Mouse (Mus musculus): ENCODE results near the gene Pcdh17.

DNA sequence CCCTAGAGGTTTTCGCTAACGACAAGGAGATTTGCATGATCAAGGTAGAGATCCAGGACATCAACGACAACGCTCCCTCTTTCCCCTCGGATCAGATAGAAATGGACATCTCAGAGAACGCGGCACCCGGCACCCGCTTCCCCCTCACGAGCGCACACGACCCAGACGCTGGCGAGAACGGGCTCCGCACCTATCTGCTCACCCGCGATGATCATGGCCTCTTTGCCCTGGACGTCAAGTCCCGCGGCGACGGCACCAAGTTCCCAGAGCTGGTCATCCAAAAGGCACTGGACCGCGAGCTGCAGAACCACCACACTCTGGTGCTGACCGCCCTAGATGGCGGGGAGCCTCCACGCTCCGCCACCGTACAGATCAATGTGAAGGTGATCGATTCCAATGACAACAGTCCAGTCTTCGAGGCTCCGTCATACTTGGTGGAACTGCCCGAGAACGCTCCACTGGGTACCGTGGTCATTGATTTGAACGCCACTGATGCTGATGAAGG, 3.1 kb downstream of the Pcdh17 start:
- TF ChIP-seq CTCF (IDR thresholded peaks at IDR 0.05; ENCODE audit: extremely low read depth, insufficient read depth, insufficient read length, insufficient replicate concordance) (no peak), POLR2A (IDR thresholded peaks at IDR 0.05; ENCODE audit: low read depth, low read length) (no peak)
